Mouse (Mus musculus) cerebellum, adult 2 months (tissue): ENCODE measurements at regions not wholly inside any gene's neighbourhood (a gene's known extent, or its start where the extent isn't known, plus 50 kb on each side); places are given as distances from the start of the nearest gene placed in this dataset.
A peak's percentile ranks its signal among the peaks of the same experiment; 100 is the strongest.

Source experiments
- DNase-seq, 2 experiments: peaks; one replicate each; pipeline ENCODE4 v3.0.0; 2021
- H3K27ac ChIP-seq: fragments of 200-500 bp; 2 replicates; pipeline ENCODE4 v1.5.1; 2012; ENCODE audit warnings: low read length, control low read depth, inconsistent platforms; ENCODE audit not compliant: insufficient read depth
- H3K27me3 ChIP-seq: fragments of 200-500 bp; 2 replicates; pipeline ENCODE4 v1.6.1; 2012; ENCODE audit warnings: inconsistent platforms, mild to moderate bottlenecking, low read length, moderate library complexity; ENCODE audit not compliant: control insufficient read depth, insufficient read depth
- H3K4me1 ChIP-seq: fragments of 200-500 bp; 2 replicates; pipeline ENCODE4 v1.6.1; 2011; ENCODE audit warnings: low read length; ENCODE audit not compliant: control insufficient read depth, insufficient read depth
- H3K4me3 ChIP-seq: fragments of 200-500 bp; replicated peaks from 2 replicates; pipeline ENCODE3; 2011; ENCODE audit warnings: mild to moderate bottlenecking, low read depth, low read length, control low read depth; ENCODE audit not compliant: insufficient read depth
- CTCF ChIP-seq: fragments of 200-500 bp; IDR thresholded peaks from 2 replicates; pipeline ENCODE4 v1.5.1; 2011; ENCODE audit warnings: low read depth, mild to moderate bottlenecking, control low read depth, low read length, moderate library complexity, borderline replicate concordance; ENCODE audit not compliant: insufficient read depth
- POLR2A ChIP-seq: fragments of 200-500 bp; IDR thresholded peaks from 2 replicates; pipeline ENCODE4 v1.6.1; 2011; ENCODE audit warnings: low read length, control low read depth, borderline replicate concordance; ENCODE audit not compliant: insufficient read depth
- WGBS: fragments of 180-500 bp; shearing (Covaris S2); methylation state at CpG from one replicate; pipeline ENCODE4 v1.1.7; 2018; 5-methylcytosine and 5-hydroxymethylcytosine counted together

GRCm38 (mm10) chr4:31849763-31850162 lies 114.1 kb upstream of the Map3k7 start:
- no peak overlapping the region for H3K4me3 ChIP-seq
- no peak overlapping the region for H3K27ac ChIP-seq
- H3K27me3 ChIP-seq = no peaks in the 10 kb centered on the region
- H3K4me1 ChIP-seq = no peaks in the 10 kb centered on the region
- DNase-seq = no peak
- WGBS = 74% methylated on average over 6 of the region's 6 CpGs
- no peak for TF ChIP-seq CTCF
- no peak for TF ChIP-seq POLR2A

- no peaks in the 10 kb centered on the region for H3K27me3 ChIP-seq
- 49% methylated on average over 3 of the region's 3 CpGs for WGBS
- H3K4me1 ChIP-seq = no peaks in the 10 kb centered on the region
- no peak overlapping the region for H3K4me3 ChIP-seq
- no peak overlapping the region for H3K27ac ChIP-seq
- no peak for TF ChIP-seq POLR2A
- no peak for TF ChIP-seq CTCF
- no peak for DNase-seq
These were observed 112.9 kb upstream of the Map3k7 start for GRCm38 (mm10) chr4:31851006-31851405.

GRCm38 (mm10) chr4:31853851-31854250 lies 110.0 kb upstream of the Map3k7 start:
- no peak overlapping the region for H3K27ac ChIP-seq
- no peaks in the 10 kb centered on the region for H3K4me1 ChIP-seq
- DNase-seq = no peak
- TF ChIP-seq POLR2A (no peak), CTCF (no peak)
- H3K4me3 ChIP-seq = no peak overlapping the region
- 85% methylated on average over 6 of the region's 6 CpGs for WGBS
- no peaks in the 10 kb centered on the region for H3K27me3 ChIP-seq

DNA sequence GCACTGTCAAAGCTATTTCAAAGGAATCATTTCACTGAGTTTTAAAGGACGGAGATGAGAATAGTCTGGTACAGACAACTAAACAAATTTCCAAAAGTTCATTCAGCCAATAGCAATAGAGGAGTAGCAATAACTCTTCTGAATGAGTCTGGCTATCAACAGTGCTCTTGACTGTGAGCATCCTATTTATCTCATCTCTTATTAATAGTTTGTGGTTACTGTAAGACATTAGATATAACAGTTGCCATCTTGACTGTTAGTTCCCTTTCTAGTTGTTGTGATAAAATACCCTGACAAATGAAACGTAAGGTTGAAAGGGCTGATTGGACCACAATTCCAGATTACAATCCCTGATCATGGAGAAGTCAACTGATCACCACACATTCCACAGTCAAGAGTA lies 103.5 kb upstream of the Map3k7 start:
- Histone ChIP-seq H3K4me1 (no peaks in the 10 kb centered on the region), H3K4me3 (no peak overlapping the region), H3K27ac (no peak overlapping the region), H3K27me3 (no peaks in the 10 kb centered on the region)
- DNase-seq = no peak
- 92% methylated on average over 2 of the region's 2 CpGs for WGBS
- no peak for TF ChIP-seq POLR2A
- TF ChIP-seq CTCF = no peak

- 79% methylated on average over 3 of the region's 3 CpGs for WGBS
- H3K27ac ChIP-seq = no peak overlapping the region
- H3K4me3 ChIP-seq = no peak overlapping the region
- no peak for TF ChIP-seq CTCF
- no peak for TF ChIP-seq POLR2A
- no peak for DNase-seq
- no peaks in the 10 kb centered on the region for H3K4me1 ChIP-seq
- no peaks in the 10 kb centered on the region for H3K27me3 ChIP-seq
These were observed 102.7 kb upstream of the Map3k7 start for GRCm38 (mm10) chr4:31861172-31861571.

GRCm38 (mm10) chr4:31872985-31873983 lies 90.6 kb upstream of the Map3k7 start:
- WGBS = 88% methylated on average over 9 of the region's 9 CpGs
- no peak overlapping the region for H3K27ac ChIP-seq
- TF ChIP-seq POLR2A (no peak), CTCF (no peak)
- no peak overlapping the region for H3K4me3 ChIP-seq
- no peaks in the 10 kb centered on the region for H3K4me1 ChIP-seq
- DNase-seq = no peak
- H3K27me3 ChIP-seq = no peaks in the 10 kb centered on the region

DNA sequence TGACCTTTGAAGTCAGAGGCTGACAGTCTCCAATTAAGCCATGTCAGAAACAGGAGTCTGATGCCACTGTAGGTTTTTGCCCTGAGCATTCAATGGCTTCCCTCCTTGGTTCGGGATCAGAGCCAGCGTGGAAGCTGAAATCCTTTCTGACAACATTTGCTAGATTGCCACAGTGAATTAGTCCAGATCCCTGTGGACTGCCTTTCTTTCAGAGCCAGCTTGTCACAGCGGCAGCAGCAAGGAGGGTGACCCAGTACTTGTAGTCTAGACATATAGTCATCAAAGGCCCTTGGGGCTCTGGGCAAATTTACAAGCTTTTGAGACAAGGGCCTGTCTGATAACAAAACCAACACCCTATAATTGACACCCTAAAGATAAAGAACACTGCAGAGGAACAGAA lies 86.5 kb upstream of the Map3k7 start:
- TF ChIP-seq CTCF (no peak), POLR2A (no peak)
- WGBS = 17% methylated on average over 3 of the region's 3 CpGs
- Histone ChIP-seq H3K4me1 (0 out of 2 replicates have a peak, but pooled peaks cover 4% of the 10 kb centered on the region), H3K27ac (no peak overlapping the region), H3K27me3 (no peaks in the 10 kb centered on the region), H3K4me3 (no peak overlapping the region)
- DNase-seq = peak in 1 of 2 experiments; percentile 12

- no peaks in the 10 kb centered on the region for H3K27me3 ChIP-seq
- H3K4me3 ChIP-seq = no peak overlapping the region
- TF ChIP-seq CTCF = no peak
- no peak for TF ChIP-seq POLR2A
- 12% methylated on average over 10 of the region's 10 CpGs for WGBS
- peak in 1 of 2 experiments; percentile 5 for DNase-seq
- H3K4me1 ChIP-seq = 0 out of 2 replicates have a peak, but pooled peaks cover 4% of the 10 kb centered on the region
- no peak overlapping the region for H3K27ac ChIP-seq
These were observed 85.3 kb upstream of the Map3k7 start for GRCm38 (mm10) chr4:31878493-31879191.
